Mouse (Mus musculus): ENCODE data around the gene Mgmt. TPM values are rescaled to one million over a fixed set of nuclear protein-coding genes. Genes with fewer than 3 reads are reported as not detected.

Mgmt gene
- total and polyA plus RNA-seq, 3 experiments: not detected

GRCm38 (mm10) chr7:137088141-137088540 lies 193.7 kb downstream of the Mgmt start:
- H3K9me3 ChIP-seq (replicated peaks; ENCODE audit: insufficient read depth, low read length): no peaks in the 10 kb centered on the region
- H3K27ac ChIP-seq (ENCODE audit: control insufficient read depth, low read depth, low read length): no peak overlapping the region
- no peaks in the 10 kb centered on the region for H3K79me2 ChIP-seq (ENCODE audit: control insufficient read depth, insufficient read depth, low read length, poor library complexity)
- H3K4me1 ChIP-seq (ENCODE audit: control insufficient read depth in 1 of 2, insufficient read depth in 2 of 2, low read length in 2 of 2): no peaks in the 10 kb centered on the region
- TF ChIP-seq ZC3H11A (IDR thresholded peaks at IDR 0.05; ENCODE audit: low read depth, low read length): no peak
- no peak for TF ChIP-seq ZKSCAN1 (IDR thresholded peaks at IDR 0.05; ENCODE audit: low read depth, low read length)
- TF ChIP-seq POLR2A (IDR thresholded peaks at IDR 0.05; ENCODE audit: control insufficient read depth in 1 of 2, insufficient read depth in 1 of 2, low read depth in 1 of 2, low read length in 2 of 2, poor library complexity in 1 of 2): no peak
- TF ChIP-seq USF1 (IDR thresholded peaks at IDR 0.05; ENCODE audit: low read depth, low read length): no peak
- no peak for TF ChIP-seq MYC (IDR thresholded peaks at IDR 0.05; ENCODE audit: low read depth, low read length)
- TF ChIP-seq CHD2 (IDR thresholded peaks at IDR 0.05; ENCODE audit: low read length): no peak
- no peak for TF ChIP-seq EP300 (IDR thresholded peaks at IDR 0.05; ENCODE audit: low read depth in 1 of 2, low read length in 2 of 2)
- no peak for TF ChIP-seq RAD21 (IDR thresholded peaks at IDR 0.05; ENCODE audit: low read depth, low read length)
- no peak for TF ChIP-seq ZNF384 (IDR thresholded peaks at IDR 0.05; ENCODE audit: low read depth, low read length)
- TF ChIP-seq MXI1 (IDR thresholded peaks at IDR 0.05; ENCODE audit: low read depth, low read length): no peak
- TF ChIP-seq TBP (IDR thresholded peaks at IDR 0.05; ENCODE audit: low read depth, low read length): no peak
- no peaks in the 10 kb centered on the region for H3K36me3 ChIP-seq (ENCODE audit: control insufficient read depth in 1 of 2, insufficient read depth in 2 of 2, low read length in 2 of 2)
- H3K4me3 ChIP-seq (ENCODE audit: control insufficient read depth in 1 of 2, insufficient read depth in 1 of 2, low read depth in 2 of 2, low read length in 2 of 2): no peak overlapping the region
- DNase-seq (ENCODE audit: low read depth, low spot score): no peak
- no peaks in the 10 kb centered on the region for H3K27me3 ChIP-seq (ENCODE audit: control insufficient read depth in 1 of 2, insufficient read depth in 2 of 2, low read length in 2 of 2)
- no peak overlapping the region for H3K9ac ChIP-seq (ENCODE audit: control insufficient read depth, low read depth, low read length, poor library complexity, severe bottlenecking)

DNA sequence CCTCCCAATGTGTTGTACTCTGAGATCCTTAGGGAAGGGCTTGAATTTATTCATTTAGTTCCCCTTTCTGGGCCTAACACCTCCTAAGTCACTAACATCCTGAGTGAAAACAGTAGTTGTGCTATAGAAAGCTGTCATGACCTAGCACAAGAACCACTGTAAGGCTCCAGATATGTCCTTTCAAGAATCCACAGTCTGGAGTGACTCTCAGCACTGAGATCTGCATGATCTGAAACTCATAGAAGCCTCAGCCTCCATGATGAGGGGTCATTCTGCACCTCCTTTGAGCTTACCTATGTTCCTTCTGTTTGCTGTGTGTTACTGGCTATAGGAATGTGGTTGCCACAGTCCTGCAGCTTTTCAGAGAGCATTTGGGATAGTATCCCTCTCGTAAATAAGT lies 200.1 kb downstream of the Mgmt start:
- Histone ChIP-seq H3K4me1 (ENCODE audit: control insufficient read depth in 1 of 2, insufficient read depth in 2 of 2, low read length in 2 of 2) (no peaks in the 10 kb centered on the region), H3K27me3 (ENCODE audit: control insufficient read depth in 1 of 2, insufficient read depth in 2 of 2, low read length in 2 of 2) (no peaks in the 10 kb centered on the region), H3K79me2 (ENCODE audit: control insufficient read depth, insufficient read depth, low read length, poor library complexity) (no peaks in the 10 kb centered on the region), H3K36me3 (ENCODE audit: control insufficient read depth in 1 of 2, insufficient read depth in 2 of 2, low read length in 2 of 2) (no peaks in the 10 kb centered on the region), H3K9me3 (replicated peaks; ENCODE audit: insufficient read depth, low read length) (no peaks in the 10 kb centered on the region), H3K9ac (ENCODE audit: control insufficient read depth, low read depth, low read length, poor library complexity, severe bottlenecking) (no peak overlapping the region), H3K27ac (ENCODE audit: control insufficient read depth, low read depth, low read length) (no peak overlapping the region), H3K4me3 (ENCODE audit: control insufficient read depth in 1 of 2, insufficient read depth in 1 of 2, low read depth in 2 of 2, low read length in 2 of 2) (no peak overlapping the region)
- no peak for DNase-seq (ENCODE audit: low read depth, low spot score)
- TF ChIP-seq NELFE (IDR thresholded peaks at IDR 0.05; ENCODE audit: low read depth, low read length): no peak
- TF ChIP-seq RCOR1 (IDR thresholded peaks at IDR 0.05; ENCODE audit: low read depth, low read length): no peak
- TF ChIP-seq NRF1 (IDR thresholded peaks at IDR 0.05; ENCODE audit: insufficient read depth, low read depth, low read length, poor library complexity, severe bottlenecking): no peak
- no peak for TF ChIP-seq EP300 (IDR thresholded peaks at IDR 0.05; ENCODE audit: low read depth in 1 of 2, low read length in 2 of 2)
- TF ChIP-seq JUND (IDR thresholded peaks at IDR 0.05; ENCODE audit: low read depth, low read length): no peak
- no peak for TF ChIP-seq ETS1 (IDR thresholded peaks at IDR 0.05; ENCODE audit: low read depth, low read length)
- TF ChIP-seq SMC3 (IDR thresholded peaks at IDR 0.05; ENCODE audit: low read depth, low read length): no peak
- no peak for TF ChIP-seq POLR2AphosphoS5 (IDR thresholded peaks at IDR 0.05; ENCODE audit: borderline replicate concordance, low read depth, low read length)
- no peak for TF ChIP-seq RAD21 (IDR thresholded peaks at IDR 0.05; ENCODE audit: low read depth, low read length)
- TF ChIP-seq GATA1 (IDR thresholded peaks at IDR 0.05; ENCODE audit: low read depth, low read length): no peak
- no peak for TF ChIP-seq ZMIZ1 (IDR thresholded peaks at IDR 0.05; ENCODE audit: low read depth, low read length)
- TF ChIP-seq USF2 (IDR thresholded peaks at IDR 0.05; ENCODE audit: borderline replicate concordance in 1 of 2, insufficient read depth in 1 of 2, low read depth in 1 of 2, low read length in 2 of 2): no peak
- TF ChIP-seq MAZ (IDR thresholded peaks at IDR 0.05; ENCODE audit: low read depth, low read length): no peak
- TF ChIP-seq ZC3H11A (IDR thresholded peaks at IDR 0.05; ENCODE audit: low read depth, low read length): no peak
- no peak for TF ChIP-seq TCF12 (IDR thresholded peaks at IDR 0.05; ENCODE audit: low read depth, low read length)
